Mouse (Mus musculus): ENCODE measurements around the gene Msantd3.

Gene Msantd3

GRCm38 (mm10) chr4:48554132-48554531 lies 14.4 kb downstream of the Msantd3 start:
- no peak for DNase-seq (ENCODE audit: low read depth in 1 of 2, low spot score in 2 of 2)

GRCm38 (mm10) chr4:48555729-48556128 lies 16.0 kb downstream of the Msantd3 start:
- peak in 1 of 2 experiments; percentile 32 for DNase-seq (ENCODE audit: low read depth in 1 of 2, low spot score in 2 of 2)

GRCm38 (mm10) chr4:48559652-48560051 lies 19.9 kb downstream of the Msantd3 start:
- no peak for DNase-seq (ENCODE audit: low read depth in 1 of 2, low spot score in 2 of 2)

GRCm38 (mm10) chr4:48561824-48562223 lies 22.1 kb downstream of the Msantd3 start:
- no peak for DNase-seq (ENCODE audit: low read depth in 1 of 2, low spot score in 2 of 2)

- DNase-seq (ENCODE audit: low read depth in 1 of 2, low spot score in 2 of 2): no peak
Observed at GRCm38 (mm10) chr4:48564962-48565361, 25.2 kb downstream of the Msantd3 start.

GRCm38 (mm10) chr4:48576361-48576760 lies 36.6 kb downstream of the Msantd3 start:
- no peak for DNase-seq (ENCODE audit: low read depth in 1 of 2, low spot score in 2 of 2)

GRCm38 (mm10) chr4:48577831-48578230 lies 38.1 kb downstream of the Msantd3 start:
- DNase-seq (ENCODE audit: low read depth in 1 of 2, low spot score in 2 of 2): no peak

- DNase-seq (ENCODE audit: low read depth in 1 of 2, low spot score in 2 of 2): no peak
Observed at GRCm38 (mm10) chr4:48578399-48578798, 38.7 kb downstream of the Msantd3 start.

GRCm38 (mm10) chr4:48579475-48580110 lies 39.9 kb downstream of the Msantd3 start:
- DNase-seq (ENCODE audit: low read depth in 1 of 2, low spot score in 2 of 2): no peak

- no peak for DNase-seq (ENCODE audit: low read depth in 1 of 2, low spot score in 2 of 2)
Observed at GRCm38 (mm10) chr4:48581201-48581600, 41.5 kb downstream of the Msantd3 start.

- no peak for DNase-seq (ENCODE audit: low read depth in 1 of 2, low spot score in 2 of 2)
Observed at GRCm38 (mm10) chr4:48581993-48582392, 42.3 kb downstream of the Msantd3 start.

GRCm38 (mm10) chr4:48582941-48583340 lies 43.2 kb downstream of the Msantd3 start:
- no peak for DNase-seq (ENCODE audit: low read depth in 1 of 2, low spot score in 2 of 2)

GRCm38 (mm10) chr4:48584421-48585240 lies 44.9 kb downstream of the Msantd3 start, which contains the start of gene Tmeff1:
Gene Tmeff1 (plus strand): TSS chr4:48585174.
- no peak for DNase-seq (ENCODE audit: low read depth in 1 of 2, low spot score in 2 of 2)

GRCm38 (mm10) chr4:48585241-48586098 lies 45.7 kb downstream of the Msantd3 start:
- DNase-seq (ENCODE audit: low read depth in 1 of 2, low spot score in 2 of 2): no peak

GRCm38 (mm10) chr4:48586099-48586821 lies 46.5 kb downstream of the Msantd3 start:
- no peak for DNase-seq (ENCODE audit: low read depth in 1 of 2, low spot score in 2 of 2)

GRCm38 (mm10) chr4:48587526-48587925 lies 47.8 kb downstream of the Msantd3 start:
- no peak for DNase-seq (ENCODE audit: low read depth in 1 of 2, low spot score in 2 of 2)

- DNase-seq (ENCODE audit: low read depth in 1 of 2, low spot score in 2 of 2): no peak
Observed at GRCm38 (mm10) chr4:48588576-48588975, 48.8 kb downstream of the Msantd3 start.

- no peak for DNase-seq (ENCODE audit: low read depth in 1 of 2, low spot score in 2 of 2)
Observed at GRCm38 (mm10) chr4:48590862-48591261, 51.1 kb downstream of the Msantd3 start.

GRCm38 (mm10) chr4:48591390-48591789 lies 51.7 kb downstream of the Msantd3 start:
- no peak for DNase-seq (ENCODE audit: low read depth in 1 of 2, low spot score in 2 of 2)

GRCm38 (mm10) chr4:48592328-48592727 lies 52.6 kb downstream of the Msantd3 start:
- DNase-seq (ENCODE audit: low read depth in 1 of 2, low spot score in 2 of 2): no peak

GRCm38 (mm10) chr4:48592844-48593243 lies 53.1 kb downstream of the Msantd3 start:
- no peak for DNase-seq (ENCODE audit: low read depth in 1 of 2, low spot score in 2 of 2)
